Mouse (Mus musculus) embryonic facial prominence, embryonic 15.5 days (tissue): ENCODE measurements around the gene Pxmp4. TPM values are rescaled to one million over a fixed set of nuclear protein-coding genes. Genes with fewer than 3 reads are reported as not detected.
A peak's percentile ranks its signal among the peaks of the same experiment; 100 is the strongest.

Source experiments
- ATAC-seq: fragments of 200-750 bp; cut with Nextera tagmentation; 2 replicates; pipeline ENCODE4 v1.8.0; 2017; ENCODE audit warnings: low read depth, moderate TSS enrichment; ENCODE audit not compliant: insufficient number of reproducible peaks, low FRiP score, low TSS enrichment
- H3K27ac ChIP-seq: fragments of 300-500 bp; sonication (generic); replicated peaks from 2 replicates; pipeline ENCODE4 v1.5.1; 2015; ENCODE audit warnings: mild to moderate bottlenecking, inconsistent platforms
- H3K27me3 ChIP-seq: fragments of 300-500 bp; sonication (generic); 2 replicates; pipeline ENCODE4 v1.6.1; 2015; ENCODE audit warnings: inconsistent platforms
- H3K36me3 ChIP-seq: fragments of 300-500 bp; sonication (generic); 2 replicates; pipeline ENCODE4 v1.6.1; 2015; ENCODE audit warnings: mild to moderate bottlenecking, inconsistent platforms
- H3K4me1 ChIP-seq: fragments of 300-500 bp; sonication (generic); 2 replicates; pipeline ENCODE4 v1.6.1; 2015; ENCODE audit warnings: inconsistent platforms
- H3K4me2 ChIP-seq: fragments of 300-500 bp; sonication (generic); replicated peaks from 2 replicates; pipeline ENCODE4 v1.6.1; 2015; ENCODE audit warnings: mild to moderate bottlenecking, inconsistent platforms
- H3K4me3 ChIP-seq: fragments of 300-500 bp; sonication (generic); replicated peaks from 2 replicates; pipeline ENCODE4 v1.5.1; 2015; ENCODE audit warnings: mild to moderate bottlenecking, inconsistent platforms
- H3K9ac ChIP-seq: fragments of 300-500 bp; sonication (generic); 2 replicates; pipeline ENCODE4 v1.6.1; 2015; ENCODE audit warnings: inconsistent platforms
- H3K9me3 ChIP-seq: fragments of 300-500 bp; sonication (generic); replicated peaks from 2 replicates; pipeline ENCODE4 v1.6.1; 2016; ENCODE audit warnings: inconsistent platforms
- WGBS: fragments of 180-500 bp; shearing (Covaris S2); methylation state at CpG from one replicate; pipeline ENCODE4 v1.1.7; 2015; 5-methylcytosine and 5-hydroxymethylcytosine counted together
- polyA plus RNA-seq: library from polyadenylated mRNA; unstranded; fragments of >200 nt; fragmentation: Nextera tagmentation; extraction: Ambion mirVana; gene quantifications from 2 replicates; pipeline ENCODE4 v1.2.1, GENCODE M21; 2015

Pxmp4 gene
- polyA plus RNA-seq, 1 experiment from 2014 or later = 33.1 TPM

DNA sequence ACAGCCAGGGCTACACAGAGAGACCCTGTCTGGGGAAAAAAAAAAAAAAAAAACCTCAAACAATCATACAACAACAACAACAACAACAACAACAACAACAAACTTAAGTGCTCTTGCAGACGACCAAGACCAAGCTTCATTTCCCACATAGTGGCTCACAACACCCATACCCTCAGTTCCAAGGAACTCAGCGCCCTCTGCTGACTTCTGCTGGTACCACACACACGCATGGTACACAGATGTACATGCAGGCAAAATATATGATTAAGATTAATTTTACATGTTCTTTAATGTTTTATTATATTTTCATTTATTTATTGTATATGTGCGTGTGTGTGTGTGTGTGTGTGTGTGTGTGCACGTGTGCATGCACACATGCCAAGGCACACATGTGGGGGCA is 17.1 kb downstream of the Pxmp4 start:
- H3K9ac ChIP-seq = no peak overlapping the region
- H3K4me1 ChIP-seq = peaks cover 26% of the 10 kb centered on the region
- H3K27ac ChIP-seq = no peak overlapping the region
- H3K36me3 ChIP-seq = peaks cover 15% of the 10 kb centered on the region
- WGBS = 71% methylated on average over 5 of the region's 5 CpGs
- H3K9me3 ChIP-seq = no peaks in the 10 kb centered on the region
- H3K4me2 ChIP-seq = no peak overlapping the region
- ATAC-seq = no peak
- H3K4me3 ChIP-seq = no peak overlapping the region
- H3K27me3 ChIP-seq = no peaks in the 10 kb centered on the region

DNA sequence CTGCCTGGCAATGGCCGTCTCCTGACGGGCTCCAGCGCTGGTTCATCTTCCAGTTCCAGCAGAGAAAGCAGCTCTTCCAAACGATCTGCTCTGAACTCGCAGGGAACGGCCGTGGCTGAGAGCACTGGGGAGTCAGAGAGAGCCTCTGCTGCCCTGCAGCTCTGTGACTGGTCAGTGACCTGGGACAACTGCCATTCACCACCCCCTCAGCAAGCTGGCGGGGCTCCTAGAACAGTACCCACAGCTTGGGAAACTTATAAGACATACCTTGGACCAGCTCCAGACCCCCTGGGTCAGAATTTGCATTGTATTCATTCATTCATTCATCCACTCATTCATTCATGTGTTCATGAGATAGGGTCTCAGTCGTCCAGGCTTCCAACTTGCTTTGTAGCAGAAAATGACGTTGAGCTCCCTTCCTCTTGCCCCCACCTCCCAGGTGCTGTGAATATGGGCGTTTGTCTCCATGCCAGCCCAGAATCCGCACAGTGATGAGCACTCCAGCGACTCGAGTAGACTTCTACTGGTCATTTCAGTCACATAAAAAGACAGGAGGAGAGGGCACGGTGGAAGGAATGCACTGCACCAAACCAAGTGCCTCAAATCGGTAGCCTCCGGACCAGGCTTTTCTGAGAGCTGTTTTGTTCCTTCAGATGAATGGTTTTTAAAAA is 18.4 kb downstream of the Pxmp4 start:
- 69% methylated on average over 17 of the region's 17 CpGs for WGBS
- H3K9me3 ChIP-seq = no peaks in the 10 kb centered on the region
- H3K27ac ChIP-seq = no peak overlapping the region
- no peak overlapping the region for H3K4me2 ChIP-seq
- H3K4me1 ChIP-seq = peaks cover 26% of the 10 kb centered on the region
- H3K4me3 ChIP-seq = no peak overlapping the region
- H3K36me3 ChIP-seq = peaks cover 15% of the 10 kb centered on the region
- no peaks in the 10 kb centered on the region for H3K27me3 ChIP-seq
- H3K9ac ChIP-seq = no peak overlapping the region
- no peak for ATAC-seq

- peak; percentile 73 for ATAC-seq
- 50% methylated on average over 15 of the region's 15 CpGs for WGBS
Measured at GRCm38 (mm10) chr2:154583906-154584872, 19.3 kb downstream of the Pxmp4 start.

GRCm38 (mm10) chr2:154581421-154581820 is 22.1 kb downstream of the Pxmp4 start:
- H3K27ac ChIP-seq = no peak overlapping the region
- no peaks in the 10 kb centered on the region for H3K9me3 ChIP-seq
- 94% methylated on average over 1 of the region's 1 CpGs for WGBS
- ATAC-seq = no peak
- no peaks in the 10 kb centered on the region for H3K27me3 ChIP-seq
- H3K4me1 ChIP-seq = peaks cover 26% of the 10 kb centered on the region
- no peak overlapping the region for H3K4me2 ChIP-seq
- peaks cover 1% of the 10 kb centered on the region; the same call in 1 of the 2 replicates for H3K36me3 ChIP-seq
- no peak overlapping the region for H3K9ac ChIP-seq
- H3K4me3 ChIP-seq = no peak overlapping the region

More at GRCm38 (mm10) chr2:154583906-154584872, 19.3 kb downstream of the Pxmp4 start:
- peaks cover 15% of the 10 kb centered on the region for H3K36me3 ChIP-seq
- no peak overlapping the region for H3K4me3 ChIP-seq
- peaks cover 26% of the 10 kb centered on the region for H3K4me1 ChIP-seq
- H3K9me3 ChIP-seq = no peaks in the 10 kb centered on the region
- H3K27me3 ChIP-seq = no peaks in the 10 kb centered on the region
- H3K9ac ChIP-seq = no peak overlapping the region
- H3K27ac ChIP-seq = peak overlapping the region; percentile 66
- H3K4me2 ChIP-seq = no peak overlapping the region

- 68% methylated on average over 8 of the region's 8 CpGs for WGBS
- H3K27ac ChIP-seq = no peak overlapping the region
- H3K27me3 ChIP-seq = no peaks in the 10 kb centered on the region
Measured at GRCm38 (mm10) chr2:154580586-154580985, 22.9 kb downstream of the Pxmp4 start.

GRCm38 (mm10) chr2:154577744-154578067 is 25.8 kb downstream of the Pxmp4 start:
- H3K27me3 ChIP-seq = no peaks in the 10 kb centered on the region
- H3K4me1 ChIP-seq = no peaks in the 10 kb centered on the region
- no peak overlapping the region for H3K4me2 ChIP-seq
- H3K27ac ChIP-seq = no peak overlapping the region
- 88% methylated on average over 6 of the region's 6 CpGs for WGBS
- ATAC-seq = no peak
- H3K9me3 ChIP-seq = no peaks in the 10 kb centered on the region
- H3K4me3 ChIP-seq = no peak overlapping the region
- no peaks in the 10 kb centered on the region for H3K36me3 ChIP-seq
- H3K9ac ChIP-seq = no peak overlapping the region

More at GRCm38 (mm10) chr2:154580586-154580985, 22.9 kb downstream of the Pxmp4 start:
- no peaks in the 10 kb centered on the region for H3K36me3 ChIP-seq
- no peak overlapping the region for H3K4me2 ChIP-seq
- no peak overlapping the region for H3K4me3 ChIP-seq
- ATAC-seq = no peak
- no peak overlapping the region for H3K9ac ChIP-seq
- no peaks in the 10 kb centered on the region for H3K9me3 ChIP-seq
- peaks cover 23% of the 10 kb centered on the region for H3K4me1 ChIP-seq

DNA sequence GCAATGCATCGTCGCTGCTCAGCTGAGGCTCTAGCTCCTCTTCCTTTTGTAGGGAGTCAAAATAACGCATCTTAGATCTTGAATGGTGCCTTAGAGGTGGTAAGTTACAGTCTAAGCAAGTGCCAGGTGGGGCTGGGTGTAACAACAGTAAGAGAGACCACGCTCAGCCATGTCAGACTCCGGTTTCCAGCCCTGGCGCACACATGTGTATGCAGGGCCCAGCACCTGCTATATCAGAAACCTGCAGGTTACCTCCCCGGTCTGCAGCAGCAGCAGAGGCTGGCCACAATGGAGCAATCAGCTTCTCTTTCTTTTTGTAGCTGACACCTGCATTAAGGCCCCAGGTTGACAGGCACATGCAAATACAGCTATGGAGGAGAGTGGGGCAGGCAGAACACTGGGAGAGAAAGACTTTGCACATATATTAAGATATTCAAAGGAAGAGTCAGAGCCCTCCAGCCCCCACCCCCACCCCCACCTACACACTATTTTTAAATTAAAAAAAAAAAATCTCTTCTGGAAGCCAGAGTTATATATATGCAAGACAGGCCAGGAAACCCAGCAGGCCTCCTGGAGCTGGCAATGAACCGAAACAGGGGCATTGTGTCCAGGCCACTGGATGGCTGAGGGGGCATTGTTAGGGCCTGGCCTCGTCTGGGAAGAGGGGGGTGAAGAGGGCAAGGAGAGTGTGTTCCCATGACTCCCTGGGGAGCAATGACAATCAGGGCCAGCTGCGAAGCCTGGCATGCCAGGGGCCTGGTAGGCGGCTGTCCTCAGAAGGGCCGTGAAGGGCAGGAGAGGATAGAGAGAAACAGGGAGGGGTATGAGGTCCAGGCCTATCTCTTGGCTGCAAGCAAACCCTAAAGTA is 26.4 kb downstream of the Pxmp4 start:
- H3K4me2 ChIP-seq = no peak overlapping the region
- H3K27me3 ChIP-seq = no peaks in the 10 kb centered on the region
- 48% methylated on average over 12 of the region's 12 CpGs for WGBS
- no peak for ATAC-seq
- H3K36me3 ChIP-seq = no peaks in the 10 kb centered on the region
- H3K9ac ChIP-seq = no peak overlapping the region
- no peak overlapping the region for H3K27ac ChIP-seq
- no peak overlapping the region for H3K4me3 ChIP-seq
- 0 out of 2 replicates have a peak, but pooled peaks cover under 1% of the 10 kb centered on the region for H3K4me1 ChIP-seq
- H3K9me3 ChIP-seq = no peaks in the 10 kb centered on the region

- no peak overlapping the region for H3K27ac ChIP-seq
- no peaks in the 10 kb centered on the region for H3K36me3 ChIP-seq
- H3K4me1 ChIP-seq = peaks cover 22% of the 10 kb centered on the region
- no peaks in the 10 kb centered on the region for H3K27me3 ChIP-seq
- H3K4me2 ChIP-seq = no peak overlapping the region
- H3K9ac ChIP-seq = no peak overlapping the region
- H3K9me3 ChIP-seq = no peaks in the 10 kb centered on the region
- no peak for ATAC-seq
- H3K4me3 ChIP-seq = no peak overlapping the region
- 58% methylated on average over 7 of the region's 7 CpGs for WGBS
Measured at GRCm38 (mm10) chr2:154574271-154574670, 29.2 kb downstream of the Pxmp4 start.

- H3K4me2 ChIP-seq = no peak overlapping the region
- no peak overlapping the region for H3K27ac ChIP-seq
- H3K36me3 ChIP-seq = no peaks in the 10 kb centered on the region
- H3K27me3 ChIP-seq = no peaks in the 10 kb centered on the region
- no peak overlapping the region for H3K4me3 ChIP-seq
- no peak for ATAC-seq
- no peaks in the 10 kb centered on the region for H3K9me3 ChIP-seq
- H3K4me1 ChIP-seq = peaks cover 34% of the 10 kb centered on the region
- 73% methylated on average over 3 of the region's 3 CpGs for WGBS
- no peak overlapping the region for H3K9ac ChIP-seq
Measured at GRCm38 (mm10) chr2:154572996-154573395, 30.5 kb downstream of the Pxmp4 start.

GRCm38 (mm10) chr2:154571976-154572375 is 31.5 kb downstream of the Pxmp4 start:
- WGBS = 46% methylated on average over 8 of the region's 8 CpGs
- Histone ChIP-seq H3K4me3 (no peak overlapping the region), H3K27me3 (no peaks in the 10 kb centered on the region), H3K9ac (no peak overlapping the region), H3K4me1 (peaks cover 41% of the 10 kb centered on the region), H3K9me3 (no peaks in the 10 kb centered on the region), H3K36me3 (no peaks in the 10 kb centered on the region), H3K4me2 (no peak overlapping the region), H3K27ac (peak overlapping the region; percentile 77)
- ATAC-seq = no peak

- no peak overlapping the region for H3K27ac ChIP-seq
- H3K4me1 ChIP-seq = peaks cover 47% of the 10 kb centered on the region
- WGBS = 80% methylated on average over 4 of the region's 4 CpGs
- no peak overlapping the region for H3K4me3 ChIP-seq
- H3K36me3 ChIP-seq = no peaks in the 10 kb centered on the region
- no peak overlapping the region for H3K9ac ChIP-seq
- H3K4me2 ChIP-seq = no peak overlapping the region
- no peaks in the 10 kb centered on the region for H3K27me3 ChIP-seq
- ATAC-seq = no peak
- no peaks in the 10 kb centered on the region for H3K9me3 ChIP-seq
Measured at GRCm38 (mm10) chr2:154571266-154571665, 32.2 kb downstream of the Pxmp4 start.
